Mouse (Mus musculus): ENCODE results near the gene Srebf1.

The Srebf1 gene

DNA sequence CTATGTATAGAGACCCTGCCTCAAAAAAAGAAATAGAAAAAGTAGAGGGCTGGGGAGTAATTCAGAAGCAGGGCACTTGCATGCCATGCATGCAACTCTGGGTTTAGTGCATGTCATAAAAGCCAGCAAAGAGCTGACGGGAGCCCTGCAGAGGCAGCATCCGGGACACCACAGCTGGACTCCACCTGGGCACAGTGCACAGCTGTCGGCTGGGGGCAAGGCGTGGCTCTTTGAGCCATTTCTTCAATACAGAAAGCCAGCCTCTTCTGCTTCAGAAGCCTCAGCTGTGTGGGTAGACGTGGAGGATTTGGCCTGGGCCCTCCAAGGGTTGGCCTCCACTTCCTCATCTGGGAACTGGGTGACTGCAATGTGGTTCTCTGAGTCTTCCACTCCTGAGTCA lies 13.0 kb upstream of the Srebf1 start:
- CTCF ChIA-PET: interaction anchor here (0.5 kb wide), 1 partner anchor 849 kb away, joined by 3 read pairs; no protein-coding TSS in a partner anchor

DNA sequence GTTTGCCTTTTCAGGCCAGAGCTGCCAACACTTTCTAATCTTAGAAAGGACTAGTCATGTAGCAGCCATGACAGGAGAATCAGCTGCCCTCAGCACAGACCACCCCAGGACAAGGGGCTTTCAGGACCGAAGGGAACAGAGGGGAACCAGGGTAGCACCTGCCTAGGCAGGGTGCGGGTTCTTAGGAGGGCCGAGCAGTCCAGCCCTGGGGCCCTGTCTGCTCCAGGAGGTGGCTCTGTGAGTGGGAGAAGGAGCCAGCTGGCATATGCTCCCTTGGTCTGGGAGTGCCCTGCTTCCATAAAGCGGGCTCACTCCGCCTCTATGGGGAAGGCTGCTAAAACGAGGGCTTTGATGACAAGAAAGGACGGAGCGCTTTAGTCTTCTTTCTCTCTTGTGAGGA lies 10.9 kb upstream of the Srebf1 start:
- CTCF ChIA-PET: no interaction called here

DNA sequence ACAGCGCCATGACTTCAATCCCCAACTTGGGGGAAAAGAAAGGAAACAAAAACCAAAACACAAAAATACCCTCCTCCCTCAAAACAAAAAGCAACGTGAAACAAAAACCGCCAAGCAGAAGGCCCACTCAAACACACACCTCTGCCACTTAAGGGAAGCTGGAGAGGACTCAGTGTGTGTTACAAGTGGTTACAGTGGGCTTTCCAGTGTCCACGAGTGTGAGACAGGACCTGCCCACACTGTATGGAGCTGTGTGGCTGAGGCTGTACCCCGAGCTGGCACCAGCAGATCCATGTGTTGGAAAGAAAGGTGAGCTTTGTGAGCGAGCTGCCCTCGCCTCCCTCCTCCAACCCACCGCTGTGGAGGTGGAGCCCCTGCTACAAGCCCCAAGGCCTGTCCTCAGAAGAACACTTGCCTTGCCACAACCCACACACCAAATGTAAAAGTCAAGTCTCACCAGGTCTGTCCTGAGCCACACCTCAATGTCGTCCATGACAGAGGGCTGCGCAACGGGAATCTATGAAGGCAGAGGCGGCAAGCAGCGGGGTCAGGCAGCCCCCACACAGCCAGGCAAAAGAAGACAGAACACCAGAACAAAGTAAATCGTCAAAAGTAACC lies 10.2 kb upstream of the Srebf1 start:
- CTCF ChIA-PET: no interaction called here

DNA sequence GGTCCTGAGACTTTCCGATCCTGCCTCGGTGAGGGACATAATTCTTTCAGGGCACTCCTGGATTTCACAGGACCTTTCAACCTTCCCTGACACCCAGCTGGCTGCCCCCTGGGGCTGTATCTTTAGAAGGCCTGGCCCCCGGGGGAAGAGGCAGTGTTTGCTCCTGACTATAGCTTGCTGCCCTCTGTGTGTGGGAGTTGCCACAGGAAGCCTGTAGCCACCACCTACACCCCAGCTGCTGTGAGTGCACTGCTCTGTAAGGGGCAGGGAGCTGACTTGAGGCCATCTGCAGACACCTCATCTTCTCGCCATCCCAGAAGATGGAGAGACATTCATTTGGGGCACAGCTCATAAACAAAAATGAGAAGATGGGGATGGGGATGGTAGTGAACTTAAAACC lies 9.6 kb upstream of the Srebf1 start:
- CTCF ChIA-PET: no interaction called here

DNA sequence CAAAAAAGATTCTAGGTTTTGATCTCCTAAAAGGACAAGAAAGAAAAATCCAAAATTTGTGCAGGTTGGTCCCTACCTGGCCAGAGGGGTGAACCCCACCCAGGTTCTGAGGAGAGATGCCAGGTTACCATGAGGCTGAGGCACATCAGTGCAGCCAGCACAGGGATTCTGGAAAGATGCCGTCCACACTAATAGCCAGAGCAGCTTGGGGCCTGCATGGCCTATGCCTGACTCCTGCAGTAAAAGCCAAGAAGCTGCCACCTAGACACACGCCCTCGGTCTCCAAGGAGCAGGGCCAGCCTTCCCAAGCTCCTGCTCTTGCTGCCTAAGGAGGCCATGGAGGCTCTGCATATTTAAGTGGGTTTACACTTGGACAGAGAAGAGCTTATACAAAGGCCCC lies 8.9 kb upstream of the Srebf1 start:
- CTCF ChIA-PET: interaction anchor here (0.6 kb wide), 1 partner anchor 75 kb away, joined by 13 read pairs; no protein-coding TSS in a partner anchor

DNA sequence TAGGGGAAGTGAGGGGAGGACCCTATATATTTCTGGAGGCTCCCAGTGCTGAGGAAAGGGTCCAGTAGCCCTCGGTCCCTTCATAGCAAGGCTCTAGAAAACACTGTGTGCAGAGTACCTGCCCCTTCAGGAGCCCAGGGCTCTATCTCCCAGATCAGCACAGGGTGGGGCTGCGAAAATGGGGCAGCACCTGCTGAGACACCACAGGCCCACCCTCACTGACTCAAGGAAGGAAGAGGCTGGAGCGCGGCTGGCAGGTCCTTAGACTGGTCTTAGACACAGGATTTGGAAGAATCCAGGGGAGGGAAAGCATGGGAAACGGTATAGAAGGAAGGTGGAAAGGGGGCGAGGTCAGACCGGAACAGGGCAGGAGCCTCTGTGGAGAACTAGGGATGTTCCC lies 8.1 kb upstream of the Srebf1 start:
- CTCF ChIA-PET: no interaction called here

DNA sequence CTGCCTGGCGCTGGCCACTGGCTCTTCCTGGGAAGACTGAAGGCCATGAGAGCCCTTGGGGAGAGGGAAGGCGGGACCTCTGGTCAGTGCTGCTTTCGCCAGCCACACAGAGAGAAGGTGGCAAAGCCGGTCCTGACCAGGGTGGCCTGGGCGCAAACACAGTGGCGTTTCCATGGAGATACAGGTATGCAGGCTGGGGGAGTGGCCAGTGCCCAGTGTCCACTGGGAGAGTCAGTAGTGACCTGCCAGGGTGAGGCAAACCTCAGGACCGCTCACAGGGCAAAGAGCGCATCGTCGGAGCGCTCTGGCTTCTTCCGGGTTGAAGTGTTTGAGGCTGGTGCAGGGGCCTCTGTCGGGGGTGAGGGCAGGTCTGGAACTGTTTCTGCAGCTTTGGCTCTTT lies 7.4 kb upstream of the Srebf1 start:
- CTCF ChIA-PET: no interaction called here

DNA sequence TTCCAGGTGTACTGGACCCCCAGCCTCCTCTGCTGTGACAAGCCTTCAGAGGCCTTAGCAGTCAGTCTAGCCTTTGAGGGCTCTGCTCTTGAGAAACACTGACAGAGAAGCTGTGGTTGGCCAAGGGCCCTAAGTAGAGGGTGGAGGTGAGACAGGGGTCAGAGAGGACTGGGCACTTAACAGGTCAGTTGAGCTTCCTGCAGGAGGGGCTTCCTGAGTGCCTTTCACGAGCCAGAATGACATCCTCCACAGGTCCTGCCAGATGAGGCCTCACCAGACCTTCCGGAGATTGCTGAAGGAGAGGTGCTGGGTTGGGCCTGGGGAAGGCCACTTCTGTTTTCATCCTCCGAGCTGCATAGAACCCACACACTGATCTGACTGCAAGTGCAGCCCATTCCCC lies 6.1 kb upstream of the Srebf1 start:
- CTCF ChIA-PET: no interaction called here

DNA sequence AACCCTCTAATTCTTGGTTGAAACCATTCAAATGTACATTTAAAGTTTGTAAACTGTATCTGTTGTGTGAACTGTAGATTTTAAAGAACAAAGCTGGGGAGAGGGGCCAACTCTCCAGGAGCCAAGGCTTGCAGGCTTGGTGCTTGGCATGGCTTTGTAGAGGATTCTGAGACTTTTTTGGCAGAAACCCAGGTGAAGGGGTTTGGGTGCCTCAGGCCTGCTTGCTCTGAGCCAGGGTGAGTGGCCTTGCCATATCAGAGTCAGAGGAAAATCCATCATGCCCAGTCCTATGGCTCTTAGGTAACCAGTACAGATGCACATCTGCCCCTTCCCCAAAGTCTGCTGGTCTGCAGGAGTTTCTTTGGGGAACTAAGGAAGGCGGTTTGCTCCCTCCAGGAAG lies 3.5 kb upstream of the Srebf1 start:
- CTCF ChIA-PET: no interaction called here

DNA sequence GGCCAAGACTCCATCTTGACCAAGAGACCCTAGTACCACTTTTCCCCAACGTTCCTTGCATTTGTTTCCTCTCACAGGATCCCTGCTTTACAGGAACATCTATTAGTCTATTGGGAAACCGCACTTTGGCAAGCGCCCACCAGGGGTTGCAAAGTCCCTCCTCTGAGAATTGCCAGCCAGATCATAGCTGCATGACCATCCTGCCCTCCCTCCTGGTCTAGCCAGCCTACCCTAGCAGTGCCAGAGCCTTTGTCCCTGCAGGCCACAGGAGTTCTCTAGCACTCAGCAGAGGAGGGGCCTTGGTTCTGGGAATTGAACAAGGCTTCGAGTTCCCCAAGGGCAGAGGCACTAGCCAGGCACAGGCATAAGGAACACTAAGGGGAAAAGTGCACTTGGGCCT lies 2.3 kb upstream of the Srebf1 start:
- CTCF ChIA-PET: no interaction called here

DNA sequence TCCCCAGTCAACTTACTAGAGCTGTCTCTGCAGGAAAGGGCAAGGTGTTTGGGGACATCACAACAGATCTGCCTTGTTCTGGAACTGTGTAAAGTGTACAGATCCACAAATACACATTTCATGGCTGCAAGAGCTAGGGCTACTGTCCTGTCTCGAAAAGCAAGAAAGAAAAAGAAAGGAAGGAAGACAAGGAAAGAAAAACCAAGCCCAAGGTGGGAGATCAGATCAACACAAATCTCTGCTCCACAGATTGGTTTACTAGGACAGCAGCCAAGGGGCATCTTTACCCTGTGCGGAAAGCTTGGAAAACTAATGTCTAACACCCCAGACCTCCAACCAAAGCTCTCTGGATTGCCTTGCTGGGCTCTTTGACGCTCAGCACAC lies 304 bp downstream of the Srebf1 start:
- CTCF ChIA-PET: no interaction called here

DNA sequence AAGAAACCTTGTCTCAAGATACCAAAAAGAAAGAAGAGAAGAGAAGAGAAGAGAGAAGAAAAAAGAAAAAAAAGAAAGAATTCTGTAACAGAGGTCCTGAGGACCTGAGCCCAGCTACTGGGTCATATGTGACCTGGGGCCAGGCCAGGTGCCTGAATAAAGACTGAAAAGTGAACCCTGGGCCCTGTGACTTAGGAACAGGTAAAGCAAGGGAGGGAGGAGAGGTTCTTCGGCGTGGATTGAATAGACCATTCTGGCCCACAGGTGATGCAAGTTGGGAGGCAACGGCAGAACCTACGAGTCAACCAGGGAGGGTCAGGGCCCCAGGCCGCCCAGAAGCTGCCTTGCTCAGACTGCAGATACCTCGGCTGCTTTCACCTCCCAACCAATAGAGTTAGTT lies 956 bp downstream of the Srebf1 start:
- CTCF ChIA-PET: no interaction called here

DNA sequence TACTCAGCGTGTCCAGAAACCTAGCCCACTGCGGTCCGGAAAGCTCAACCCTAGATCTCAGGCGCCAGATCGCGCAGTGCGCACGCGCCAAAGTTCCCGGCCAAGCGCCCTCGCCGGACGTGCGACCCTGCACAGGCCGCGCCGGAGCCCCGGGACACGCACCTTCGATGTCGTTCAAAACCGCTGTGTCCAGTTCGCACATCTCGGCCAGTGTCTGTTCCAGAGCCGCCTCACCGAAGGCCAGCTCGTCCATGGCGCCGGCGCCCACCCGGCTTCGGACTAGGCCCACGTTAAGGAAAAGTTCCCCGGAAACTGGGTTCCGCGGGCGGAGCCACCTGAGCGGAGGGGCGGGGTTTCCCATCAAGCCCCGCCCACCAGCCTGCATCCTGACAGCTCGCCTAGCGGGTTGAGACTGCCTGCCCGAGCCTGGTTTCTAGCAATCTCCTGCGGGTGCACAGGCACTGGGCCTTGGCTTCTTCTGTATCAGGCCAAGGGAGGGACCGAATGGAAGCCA lies 2.0 kb downstream of the Srebf1 start:
- CTCF ChIA-PET: no interaction called here

DNA sequence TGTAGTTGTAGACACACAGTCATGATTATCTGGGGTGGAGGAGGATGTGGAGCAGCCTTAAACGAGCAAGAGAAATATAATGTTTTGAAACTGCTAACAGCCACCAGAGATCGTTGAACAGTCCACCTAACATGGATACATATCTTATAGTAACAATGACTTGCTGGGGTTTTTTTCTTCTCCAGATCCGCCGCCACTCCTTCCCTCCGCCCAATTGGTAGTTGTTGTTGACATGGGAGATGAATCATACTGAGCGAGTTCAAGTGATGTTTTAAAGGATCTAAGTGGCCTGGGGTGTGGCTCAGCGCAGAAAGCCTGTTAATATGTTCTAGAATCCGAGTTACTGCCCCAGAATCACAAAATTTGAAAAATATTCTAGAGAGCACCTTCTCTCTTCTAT lies 2.8 kb downstream of the Srebf1 start:
- CTCF ChIA-PET: no interaction called here

DNA sequence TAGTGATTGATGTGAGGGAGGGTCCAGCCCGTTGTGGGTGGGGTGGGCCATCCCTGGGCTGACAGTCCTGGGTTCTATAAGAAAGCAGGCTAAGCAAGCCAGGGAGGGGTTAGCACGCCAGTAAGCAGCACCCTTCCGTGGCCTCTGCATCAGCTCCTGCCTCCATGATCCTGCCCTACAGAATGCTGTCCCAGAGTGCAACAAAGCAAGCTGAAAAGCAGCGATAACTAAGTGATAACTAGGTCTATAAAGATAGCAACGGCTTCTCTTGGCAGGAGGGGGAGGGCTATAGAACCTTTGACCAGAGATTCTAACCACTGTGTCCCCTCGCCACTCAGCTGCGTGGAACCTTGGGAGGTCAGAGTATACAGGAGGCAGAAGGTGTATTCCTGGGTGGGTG lies 4.9 kb downstream of the Srebf1 start:
- CTCF ChIA-PET: interaction anchor here (1.2 kb wide), 1 partner anchor 17 kb away, joined by 3 read pairs; no protein-coding TSS in a partner anchor

DNA sequence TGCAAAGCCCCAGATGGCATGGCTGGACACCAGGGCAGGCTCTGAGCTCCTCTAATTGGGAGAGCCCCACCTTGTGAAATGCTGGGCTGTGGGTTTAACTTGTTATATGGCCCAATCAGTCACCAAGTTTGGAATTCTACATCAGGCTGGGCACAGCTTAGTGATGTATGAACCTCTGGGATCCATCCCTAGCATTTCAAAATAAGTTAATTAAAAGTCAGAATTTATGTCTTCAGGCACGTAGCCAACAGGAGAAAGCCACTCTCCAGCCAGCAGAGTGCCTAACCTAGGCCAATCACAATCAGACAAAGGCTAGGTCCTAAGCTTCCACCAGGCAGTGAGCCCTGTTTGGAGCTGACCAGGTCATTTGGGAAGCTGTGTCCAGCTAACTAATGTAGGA lies 5.7 kb downstream of the Srebf1 start:
- CTCF ChIA-PET: interaction anchor here (1.2 kb wide), 1 partner anchor 16 kb away, joined by 3 read pairs; no protein-coding TSS in a partner anchor

DNA sequence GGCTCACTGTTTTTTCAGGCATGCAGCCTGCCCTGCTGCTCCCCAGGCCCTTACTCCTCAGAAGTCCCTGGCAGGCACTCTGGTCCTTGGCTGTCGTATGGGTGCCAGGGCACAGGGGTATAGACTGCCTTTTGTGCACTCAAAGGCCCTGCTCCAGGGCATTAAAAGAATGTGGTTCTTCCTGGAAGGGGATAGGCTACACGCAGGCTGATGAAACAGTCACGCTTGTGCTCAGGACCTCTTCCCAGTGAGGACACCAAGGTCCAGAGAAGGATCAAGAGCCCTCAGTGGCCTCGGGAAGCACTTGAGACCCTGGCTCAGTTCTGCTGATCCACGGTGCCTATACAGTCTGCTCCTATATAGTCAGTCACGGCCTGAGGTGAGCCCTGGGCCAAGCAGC lies 9.1 kb downstream of the Srebf1 start:
- CTCF ChIA-PET: no interaction called here

DNA sequence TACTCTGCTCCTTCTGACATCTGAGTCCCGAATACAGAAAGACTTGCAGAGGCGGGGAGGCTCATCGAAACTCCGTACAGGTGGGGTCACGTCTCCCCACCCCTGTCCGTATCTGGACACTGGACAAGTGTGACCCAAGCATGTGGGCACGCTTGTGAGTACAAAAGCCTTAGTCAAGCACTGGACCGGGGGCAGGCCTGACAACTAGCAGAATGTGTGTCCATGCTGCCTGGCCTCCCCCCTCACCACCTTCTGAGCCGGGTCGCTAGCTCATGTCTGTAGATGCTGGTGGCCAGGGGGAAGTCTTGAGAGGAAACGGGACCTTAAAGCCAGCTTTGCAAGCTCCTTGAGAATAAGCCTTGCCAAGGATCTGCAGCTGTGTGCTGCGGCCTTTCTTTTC lies 10.6 kb downstream of the Srebf1 start:
- CTCF ChIA-PET: interaction anchor here (3.2 kb wide), 1 partner anchor 12 kb away, joined by 8 read pairs; no protein-coding TSS in a partner anchor

DNA sequence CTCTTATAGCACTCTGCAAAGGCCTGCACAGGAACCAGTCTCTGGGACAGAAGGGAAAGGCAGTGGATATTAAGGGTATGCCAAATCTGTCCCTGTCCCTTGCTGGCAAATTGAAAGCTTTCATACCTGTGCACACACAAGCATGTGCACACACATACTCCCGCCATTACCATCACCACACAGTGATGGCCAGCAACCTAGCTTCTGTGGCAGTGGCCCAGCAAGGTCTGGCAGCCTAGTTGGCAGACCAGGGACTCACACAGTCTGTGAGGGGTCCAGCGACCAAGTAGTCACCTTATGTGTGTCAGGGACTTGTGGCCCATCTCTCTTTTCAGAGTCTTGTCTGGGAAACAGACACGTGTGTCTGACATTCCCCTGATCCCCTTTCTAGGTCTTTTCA lies 11.2 kb downstream of the Srebf1 start:
- CTCF ChIA-PET: interaction anchor here (3.2 kb wide), 1 partner anchor 11 kb away, joined by 8 read pairs; no protein-coding TSS in a partner anchor

DNA sequence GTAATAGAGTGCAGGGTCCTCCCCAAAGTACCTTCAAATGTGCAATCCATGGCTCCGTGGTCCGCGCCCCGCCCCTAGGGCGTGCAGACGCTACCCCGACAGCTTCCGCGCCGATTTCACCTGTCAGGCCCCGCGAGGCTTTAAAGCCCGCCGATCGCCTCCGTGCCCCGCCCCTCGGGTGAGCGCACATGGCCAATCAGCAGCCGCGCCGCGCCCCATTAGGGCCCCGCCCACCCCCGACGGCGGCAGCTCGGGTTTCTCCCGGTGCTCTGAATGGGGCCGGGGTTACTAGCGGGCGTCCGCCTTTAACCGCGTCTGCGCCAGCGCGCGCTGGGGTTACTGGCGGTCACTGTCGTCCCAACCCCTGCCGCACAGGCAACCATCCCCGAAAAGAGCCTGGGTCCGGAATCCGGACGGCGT lies 12.1 kb downstream of the Srebf1 start:
- CTCF ChIA-PET: interaction anchor here (3.2 kb wide), 1 partner anchor 10 kb away, joined by 8 read pairs; no protein-coding TSS in a partner anchor

DNA sequence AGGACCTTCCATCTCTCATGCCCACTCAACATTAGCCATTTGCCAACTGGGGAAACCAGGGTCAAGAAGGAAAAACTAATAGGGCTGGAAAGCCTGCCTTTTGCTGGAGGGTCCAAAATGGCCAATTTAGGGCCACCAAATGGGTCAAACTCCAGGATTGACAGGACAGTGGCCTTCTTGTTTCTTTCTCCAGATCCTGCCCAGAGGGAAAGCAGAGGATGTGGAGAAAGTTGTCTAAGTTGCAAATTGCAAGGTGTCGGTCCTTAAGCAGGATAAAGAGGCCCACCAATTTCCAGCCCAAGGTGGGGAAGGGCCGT lies 12.5 kb downstream of the Srebf1 start:
- CTCF ChIA-PET: interaction anchor here (3.2 kb wide), 1 partner anchor 10 kb away, joined by 8 read pairs; no protein-coding TSS in a partner anchor

DNA sequence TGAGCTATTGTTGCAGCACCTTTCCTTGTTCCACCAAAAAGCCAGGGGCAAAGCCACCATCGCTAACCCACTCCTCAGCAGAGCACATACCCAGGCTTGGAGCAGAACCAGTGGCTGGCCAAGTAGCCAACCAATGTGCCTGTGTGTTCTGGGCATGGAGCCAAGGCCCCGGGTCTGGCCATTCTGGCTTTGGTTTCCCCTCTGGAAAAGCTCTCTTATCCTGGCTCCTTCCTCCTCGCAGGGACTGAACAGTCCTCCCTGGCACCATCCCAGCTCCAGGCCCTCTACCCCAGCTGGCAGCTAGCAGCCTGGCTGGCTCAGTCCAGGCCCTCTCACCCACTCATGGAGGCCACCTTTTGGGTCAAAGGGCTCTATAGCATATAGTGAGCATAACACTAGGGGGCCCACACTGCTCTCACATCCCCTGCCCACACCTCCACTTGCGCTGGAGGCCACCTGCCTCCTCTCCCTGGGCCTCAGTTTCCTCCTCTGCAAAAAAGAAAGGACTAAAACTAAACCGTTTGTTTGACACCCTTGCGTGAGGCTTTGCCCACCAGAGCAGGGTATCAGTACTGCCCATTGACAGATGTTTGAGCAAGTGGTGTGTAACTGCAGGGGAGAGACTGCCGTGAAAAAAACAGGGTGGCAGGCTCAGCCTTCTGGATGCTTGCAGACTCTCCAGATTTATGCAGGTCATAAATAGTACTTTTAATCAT lies 13.0 kb downstream of the Srebf1 start:
- CTCF ChIA-PET: interaction anchor here (3.2 kb wide), 1 partner anchor 9 kb away, joined by 8 read pairs; no protein-coding TSS in a partner anchor

DNA sequence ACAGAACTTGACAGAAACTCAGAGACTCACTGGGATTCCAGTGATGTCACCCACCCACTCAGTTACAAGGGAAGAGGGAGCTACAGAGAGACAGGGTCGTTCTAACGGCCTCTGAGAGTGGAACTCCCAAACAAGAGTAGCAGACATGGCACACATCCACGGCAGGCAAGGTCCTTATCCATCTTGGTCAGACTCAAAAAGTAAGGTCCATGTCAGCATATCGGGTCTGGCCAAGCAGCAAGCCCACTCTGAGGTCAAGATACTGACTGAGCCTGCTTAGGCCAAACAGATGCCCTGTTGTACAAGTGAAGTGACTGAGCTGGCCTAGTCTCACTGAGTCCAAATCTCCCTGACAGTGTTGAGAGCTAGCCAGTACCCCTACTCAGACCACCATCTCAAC lies 13.7 kb downstream of the Srebf1 start:
- CTCF ChIA-PET: interaction anchor here (3.2 kb wide), 1 partner anchor 9 kb away, joined by 8 read pairs; no protein-coding TSS in a partner anchor
